Mouse (Mus musculus): Measurements from ENCODE around the gene Aldh16a1. TPM values are rescaled to one million over a fixed set of nuclear protein-coding genes. Genes with fewer than 3 reads are reported as not detected.
"Not testable (repeated sequence)": the region's sequence is repeated elsewhere in the genome, so short reads cannot be mapped to it uniquely, and the experiment has no call there.

Gene Aldh16a1
- total RNA-seq, 2 experiments from 2014 or later: 62.7 to 76.7 TPM

DNA sequence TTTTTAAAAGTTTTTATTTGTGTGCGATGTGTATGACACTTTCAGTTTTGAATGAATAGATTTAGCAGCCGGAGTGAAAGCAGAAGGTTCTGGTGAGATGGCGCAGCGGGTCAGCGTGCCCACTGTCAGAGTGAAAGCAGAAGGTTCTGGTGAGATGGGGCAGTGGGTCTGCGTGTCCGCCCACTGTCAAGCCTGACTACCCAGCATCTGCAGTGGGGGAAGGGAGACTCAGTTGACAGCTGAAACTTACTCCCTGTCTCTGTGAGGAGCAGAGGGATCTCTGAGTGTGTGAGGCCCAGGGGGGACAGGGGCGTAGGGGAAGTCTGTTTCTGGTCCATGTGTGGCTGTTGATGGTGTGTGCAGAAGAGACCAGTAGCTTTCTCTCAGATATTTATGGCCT lies 36.8 kb downstream of the Aldh16a1 start:
- DNase-seq: no peak

DNA sequence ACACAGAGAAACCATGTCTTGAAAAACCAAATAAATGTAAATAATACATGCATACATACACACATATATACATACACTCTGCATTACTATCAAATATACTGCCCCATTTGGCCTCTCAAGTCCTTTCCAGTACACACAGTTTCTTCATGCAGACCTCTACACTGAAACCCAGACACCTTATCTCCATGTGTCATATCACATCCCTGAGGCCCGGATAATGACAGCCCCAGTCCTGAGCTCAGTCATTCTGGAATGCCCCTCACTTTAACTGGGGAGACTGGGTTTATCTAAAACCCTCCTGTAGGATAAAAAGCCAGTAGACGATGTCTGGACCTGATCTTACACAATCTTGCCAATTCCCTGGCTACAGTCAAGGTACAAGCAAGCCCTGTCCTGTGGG lies 40.9 kb downstream of the Aldh16a1 start:
- no peak for DNase-seq

DNA sequence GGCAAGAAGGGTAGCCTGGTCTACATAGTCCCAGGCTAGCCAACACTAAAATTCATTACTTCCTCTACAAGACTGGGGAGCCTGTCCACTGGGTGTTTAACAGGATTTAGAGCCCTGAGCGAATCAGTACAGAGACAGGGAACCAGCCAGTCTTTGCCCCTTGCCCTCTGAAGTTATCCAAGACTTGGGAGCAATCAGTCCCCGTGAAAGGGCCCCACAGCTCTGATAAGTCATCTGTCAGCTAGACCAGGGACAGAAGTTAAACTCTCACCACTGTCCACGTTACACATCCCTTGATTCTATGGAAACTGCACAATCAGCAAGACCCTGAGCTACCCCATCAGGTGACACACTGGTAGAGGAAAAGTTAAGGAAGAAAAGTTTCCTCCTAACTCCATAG lies 41.9 kb downstream of the Aldh16a1 start:
- DNase-seq: no peak

DNA sequence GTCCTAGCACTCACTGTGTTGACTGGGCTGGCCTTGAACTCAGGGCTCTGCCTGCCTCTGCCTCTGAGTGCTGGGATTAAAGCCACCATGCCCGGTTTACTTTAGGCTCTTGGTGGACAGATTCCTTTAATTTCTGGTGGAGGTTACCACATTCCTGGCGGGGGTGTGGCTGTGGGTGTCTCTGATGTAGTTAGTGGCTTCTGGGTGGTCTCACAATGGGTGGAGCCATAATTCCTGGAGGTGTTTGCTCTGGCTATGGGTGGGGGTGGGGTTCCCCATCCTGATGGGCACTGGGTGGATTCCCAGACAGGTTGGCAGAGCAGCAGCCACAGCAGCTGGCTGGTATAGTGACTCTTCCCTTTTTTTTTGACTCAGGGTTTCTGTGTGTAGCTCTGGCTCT lies 42.4 kb downstream of the Aldh16a1 start:
- DNase-seq: no peak

DNA sequence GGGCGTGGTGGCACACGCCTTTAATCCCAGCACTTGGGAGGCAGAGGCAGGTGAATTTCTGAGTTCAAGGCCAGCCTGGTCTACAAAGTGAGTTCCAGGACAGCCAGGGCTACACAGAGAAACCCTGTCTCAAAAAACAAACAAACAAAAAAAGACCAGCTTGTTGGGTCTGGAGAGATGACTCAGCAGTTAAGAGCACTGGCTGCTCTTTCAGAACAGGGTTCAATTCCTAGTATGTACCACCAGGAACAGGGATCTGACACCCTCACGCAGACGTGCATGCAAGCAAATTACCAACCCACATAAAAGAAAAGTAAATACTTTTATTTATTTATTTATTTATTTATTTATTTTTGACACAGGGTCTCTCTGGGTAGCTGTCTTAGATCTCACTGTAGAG lies 44.3 kb downstream of the Aldh16a1 start:
- DNase-seq: not testable (repeated sequence)

DNA sequence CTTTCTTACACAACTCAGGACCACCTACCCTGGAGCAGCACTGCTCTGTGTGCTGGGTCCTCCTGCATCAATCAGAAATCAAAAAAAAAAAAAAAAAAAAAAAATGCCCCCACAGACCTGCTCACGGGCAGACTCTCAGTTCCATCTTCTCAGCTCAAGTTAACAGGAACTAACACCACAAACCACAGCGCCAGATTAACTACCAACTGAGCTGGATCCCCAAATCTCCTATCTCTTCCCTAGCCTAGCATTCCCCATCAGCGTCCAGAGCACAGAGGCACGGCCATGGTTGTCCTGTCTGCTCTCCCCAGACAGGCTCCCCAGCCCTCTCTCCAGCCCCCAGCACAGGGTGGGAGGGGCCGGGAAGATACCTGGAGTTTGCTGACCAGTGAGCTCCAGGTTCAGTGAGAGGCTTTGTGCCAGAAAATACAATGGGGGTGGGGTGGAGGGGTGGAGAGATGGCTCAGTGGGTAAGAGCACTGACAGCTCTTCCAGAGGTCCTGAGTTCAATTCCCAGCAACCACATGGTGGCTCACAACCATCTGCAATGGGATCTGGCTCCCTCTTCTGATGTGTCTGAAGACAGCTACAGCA lies 47.2 kb downstream of the Aldh16a1 start:
- DNase-seq: no peak

DNA sequence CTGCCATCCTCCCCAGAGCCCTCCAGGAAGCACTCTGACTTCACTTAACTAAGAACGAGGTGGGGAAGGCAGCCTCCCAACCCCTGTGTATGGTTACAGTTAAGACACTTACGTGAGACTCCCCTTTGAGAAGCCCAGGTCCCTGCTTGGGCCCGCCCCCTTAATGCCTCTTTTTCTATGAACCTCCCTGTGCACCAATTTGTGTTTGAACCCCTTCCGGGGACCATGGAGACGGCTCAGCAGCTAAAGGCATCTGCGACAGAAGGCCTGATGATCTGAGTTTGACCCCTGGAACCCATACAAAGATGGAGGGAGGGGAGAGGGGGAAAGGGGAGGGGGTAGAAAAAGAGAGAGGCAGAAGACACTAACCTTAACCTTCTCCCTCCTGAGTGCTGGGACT lies 47.9 kb downstream of the Aldh16a1 start:
- no peak for DNase-seq

DNA sequence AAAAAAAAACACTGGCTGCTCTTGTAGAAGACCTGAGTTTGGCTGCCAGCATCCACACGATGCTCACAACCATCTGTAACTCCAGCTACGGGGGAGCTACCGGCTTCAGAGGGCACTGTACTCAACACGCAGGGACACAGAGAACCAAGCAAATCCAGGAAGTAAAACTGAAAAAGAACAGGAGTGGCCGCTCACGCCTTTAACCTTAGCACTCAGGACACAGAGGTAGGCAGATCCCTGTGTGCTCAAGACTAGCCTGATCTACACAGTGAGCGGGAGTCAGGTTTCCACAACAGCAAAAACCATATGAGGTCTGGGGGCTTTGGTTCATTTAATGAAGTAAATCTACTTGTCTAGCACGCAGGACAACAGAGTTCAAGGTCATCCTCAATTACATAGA lies 48.9 kb downstream of the Aldh16a1 start:
- DNase-seq: no peak

DNA sequence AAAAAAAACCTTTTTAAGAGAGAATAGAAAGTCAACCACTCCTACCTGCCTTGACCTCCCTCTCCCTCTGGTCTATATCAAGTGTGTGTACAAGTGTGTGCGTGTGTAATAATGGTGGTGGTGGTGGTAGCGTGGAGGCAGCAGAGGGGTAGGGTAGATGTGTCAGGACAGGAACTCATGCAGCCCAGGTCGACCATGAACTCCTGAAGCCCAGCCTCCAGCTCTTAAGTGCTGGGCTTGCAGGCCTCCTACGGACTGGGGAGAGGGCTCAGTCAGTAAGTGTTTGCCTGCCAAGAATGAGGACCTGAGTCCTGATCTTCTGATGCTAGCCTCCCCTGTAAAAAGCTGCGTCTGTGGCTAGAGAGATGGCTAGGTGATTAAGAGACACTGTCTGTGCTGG lies 49.4 kb downstream of the Aldh16a1 start:
- DNase-seq: no peak

DNA sequence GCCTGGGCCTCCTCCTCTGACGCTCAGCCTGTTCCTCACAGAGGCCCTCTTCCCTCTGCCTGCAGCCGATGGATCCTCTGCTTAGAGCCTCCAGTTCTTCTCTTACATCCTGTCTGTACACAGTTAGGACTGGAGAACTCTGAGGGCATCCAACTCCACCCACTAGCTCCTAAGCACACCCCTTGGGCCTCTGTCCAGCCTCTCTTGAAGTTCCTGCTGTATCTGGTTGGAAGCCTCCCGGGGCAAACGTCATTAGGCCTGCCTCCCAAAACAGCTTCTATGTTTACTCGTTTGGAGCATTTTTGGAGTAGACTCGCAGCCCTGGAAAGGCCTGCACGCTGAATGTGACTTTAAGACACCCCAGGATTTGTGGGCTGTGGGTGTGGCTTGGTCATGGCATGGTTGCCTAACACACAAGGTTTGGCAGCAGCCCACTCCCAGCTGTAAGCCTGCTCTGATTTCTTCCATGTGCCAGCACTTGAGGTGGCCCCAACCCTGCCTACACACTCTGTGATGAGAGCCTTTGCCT lies 50.7 kb downstream of the Aldh16a1 start, which contains the start of gene Fcgrt:
Fcgrt (minus strand) TSS at position 200 of the 529 bp plus-strand sequence.
- DNase-seq: peak; percentile 93 to 94

DNA sequence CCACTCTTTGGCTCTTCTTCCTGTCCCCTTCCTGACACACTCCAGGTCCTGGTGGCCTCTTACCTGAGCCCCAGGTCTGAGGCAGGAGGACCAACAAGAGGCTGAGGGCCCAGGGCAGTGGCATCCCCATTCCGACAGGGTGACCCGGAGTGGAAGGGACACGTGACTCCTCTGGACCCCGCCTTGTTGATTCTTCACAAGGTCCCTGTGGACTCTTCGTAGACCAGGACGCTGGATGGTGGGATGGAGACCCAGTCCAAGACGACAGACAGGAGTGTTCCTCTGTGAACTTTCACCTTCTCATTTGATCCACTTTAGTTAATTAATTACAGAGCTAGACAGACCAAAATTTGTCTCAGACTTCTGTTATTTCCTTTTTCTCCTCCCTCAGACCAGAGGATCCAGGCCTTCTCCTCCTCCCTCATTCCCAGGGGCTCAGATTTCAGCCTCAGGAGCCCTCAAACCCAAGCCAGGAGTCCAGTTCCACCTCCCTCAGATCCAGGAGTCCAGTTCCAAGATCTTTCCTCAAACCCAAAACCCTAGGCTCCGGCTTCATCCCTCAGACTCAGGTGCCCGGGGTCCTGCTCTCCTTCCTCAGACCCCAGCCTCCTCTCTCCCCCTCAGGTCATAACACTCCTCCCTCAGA lies 51.3 kb downstream of the Aldh16a1 start:
- peak in 1 of 2 experiments; percentile 53 for DNase-seq

DNA sequence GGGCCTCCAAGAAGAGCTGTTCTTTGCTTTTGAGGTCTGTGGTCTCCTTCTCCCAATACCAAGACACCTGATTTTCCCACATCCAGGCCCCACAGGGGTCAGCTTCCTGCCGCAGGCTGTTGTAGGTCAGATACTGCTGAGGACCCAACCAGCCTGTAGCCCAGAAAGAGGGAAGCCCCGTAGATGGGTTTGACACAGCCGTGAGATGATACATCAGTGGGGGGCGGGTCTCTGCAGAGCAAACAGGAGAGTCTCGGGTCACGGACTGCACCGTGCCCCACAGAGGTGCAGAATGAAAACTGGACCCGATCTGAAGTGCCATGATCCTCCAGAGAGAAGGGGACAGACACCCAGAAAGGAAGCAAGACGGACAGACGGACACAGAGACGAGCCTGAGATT lies 51.9 kb downstream of the Aldh16a1 start:
- DNase-seq: no peak

DNA sequence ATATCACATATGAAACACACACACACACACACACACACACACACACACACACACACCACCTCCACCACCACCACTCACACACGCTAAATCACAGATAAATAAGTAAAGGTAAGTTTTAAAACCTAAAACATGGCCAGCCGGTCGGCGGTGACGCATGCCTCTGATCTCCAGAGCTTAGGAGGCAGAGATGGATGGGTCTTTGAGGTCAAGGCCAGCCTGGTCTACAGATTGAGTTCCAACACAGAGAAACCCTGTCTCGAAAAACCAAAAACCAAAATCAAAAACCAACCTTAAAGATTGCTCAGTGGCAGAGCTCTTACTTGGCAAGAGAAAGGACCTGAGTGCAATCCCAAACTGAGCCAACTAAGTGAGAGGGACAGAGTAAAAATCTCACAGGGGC lies 54.3 kb downstream of the Aldh16a1 start:
- peak; percentile 66 to 72 for DNase-seq

DNA sequence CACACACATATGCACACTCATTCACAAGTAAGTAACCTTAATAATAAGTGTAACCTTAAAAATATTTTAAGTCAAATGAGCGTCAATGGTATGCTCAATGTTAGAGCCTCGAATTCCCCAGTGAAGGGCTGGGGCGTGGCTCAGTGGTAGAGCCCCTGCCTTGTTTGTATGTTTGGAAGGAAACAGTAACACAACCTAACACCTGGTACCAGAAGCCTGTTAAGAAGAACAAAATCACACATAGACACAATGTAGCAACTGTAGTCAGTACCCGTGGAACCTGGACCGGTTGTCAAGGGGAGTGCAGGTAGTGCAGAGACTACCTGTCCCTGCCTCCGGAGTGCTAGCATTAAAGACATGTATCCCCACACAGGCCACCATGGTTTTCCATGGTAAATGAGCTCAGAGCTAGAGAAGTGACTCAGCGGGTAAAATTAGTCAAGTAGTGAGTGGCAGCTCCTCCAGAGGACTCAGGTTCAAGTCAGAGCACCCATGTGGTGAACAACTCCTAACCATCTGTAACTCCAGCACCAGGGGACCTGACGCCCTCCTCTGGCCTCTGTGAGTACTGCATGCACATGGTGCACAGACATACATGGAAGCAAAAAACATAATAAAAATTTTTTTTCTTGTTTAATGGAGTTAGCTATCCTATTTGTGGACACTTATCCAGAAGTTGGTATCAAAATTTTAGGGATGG lies 55.7 kb downstream of the Aldh16a1 start:
- no peak for DNase-seq

DNA sequence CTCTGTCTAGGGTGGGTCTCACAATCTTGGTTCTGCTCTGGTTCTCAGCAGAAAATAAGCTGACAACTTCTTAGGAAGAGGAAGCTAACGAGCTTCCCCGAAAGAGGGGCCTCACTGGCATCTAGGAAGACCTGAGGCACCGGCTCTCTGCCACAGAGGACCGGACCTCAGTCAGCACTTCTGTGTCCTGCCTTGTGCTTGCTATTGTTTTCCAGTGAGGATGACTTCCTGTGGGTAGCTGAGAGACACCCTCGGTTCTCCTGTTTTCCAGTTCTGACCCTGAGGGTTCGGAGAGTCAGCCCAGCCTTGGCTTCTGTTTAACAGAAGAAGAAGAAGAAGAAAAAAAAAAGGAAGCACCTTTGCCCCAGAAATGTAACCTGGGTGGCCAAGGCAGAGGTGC lies 56.9 kb downstream of the Aldh16a1 start:
- no peak for DNase-seq

DNA sequence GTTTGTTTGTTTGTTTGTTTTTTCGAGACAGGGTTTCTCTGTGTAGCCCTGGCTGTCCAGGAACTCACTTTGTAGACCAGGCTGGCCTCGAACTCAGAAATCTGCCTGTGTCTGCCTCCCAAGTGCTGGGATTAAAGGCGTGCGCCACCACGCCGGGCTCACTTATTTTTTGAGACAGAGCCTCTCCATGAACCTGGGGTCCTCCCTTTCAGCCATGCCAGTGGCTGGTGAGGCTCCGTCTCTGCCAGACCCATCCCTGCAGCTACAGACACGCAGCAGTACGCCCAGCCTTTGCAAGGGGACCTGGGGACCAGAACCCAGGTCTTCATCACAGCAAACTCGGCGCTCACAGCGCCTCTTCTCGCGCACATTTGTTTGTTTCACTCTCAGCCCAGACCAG lies 58.4 kb downstream of the Aldh16a1 start:
- DNase-seq: not testable (repeated sequence)

DNA sequence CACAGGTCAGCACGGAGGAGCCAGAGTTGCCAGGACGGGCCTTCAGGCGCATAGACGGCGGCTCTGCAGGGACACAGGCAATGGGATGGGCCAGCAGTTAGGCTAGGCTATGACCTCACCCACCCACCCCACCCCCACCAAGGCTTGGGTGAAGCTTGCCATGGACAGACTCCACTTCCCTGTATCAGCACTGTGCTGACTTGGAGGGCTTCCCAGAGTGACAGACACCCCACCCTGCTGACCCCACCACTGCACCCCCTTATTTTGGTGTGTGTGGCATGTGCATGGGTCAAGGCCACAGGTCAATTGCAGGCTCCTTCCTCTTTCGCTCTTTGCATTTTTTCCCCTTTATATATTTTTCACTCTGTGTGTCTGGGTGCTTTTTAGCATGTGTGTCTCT lies 59.0 kb downstream of the Aldh16a1 start:
- no peak for DNase-seq

DNA sequence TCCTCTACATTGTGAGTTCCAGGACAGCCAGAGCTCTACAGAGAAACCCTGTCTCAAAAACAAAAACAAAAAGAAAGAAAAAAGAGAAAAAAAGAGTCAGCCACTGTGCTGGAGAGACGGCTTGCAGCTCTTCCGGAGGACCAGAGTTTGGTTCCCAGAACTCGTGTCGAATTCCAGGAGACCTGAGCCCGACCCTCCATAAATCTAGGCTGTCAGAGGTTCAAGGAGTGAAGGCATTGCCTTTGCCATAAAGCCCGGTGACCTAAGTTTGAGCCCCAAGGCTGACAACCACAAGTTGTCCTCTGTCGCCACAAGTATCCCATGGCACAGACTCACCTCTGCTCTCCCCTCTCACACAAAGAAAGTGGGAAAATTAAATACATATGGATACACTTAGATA lies 60.3 kb downstream of the Aldh16a1 start:
- DNase-seq: no peak

DNA sequence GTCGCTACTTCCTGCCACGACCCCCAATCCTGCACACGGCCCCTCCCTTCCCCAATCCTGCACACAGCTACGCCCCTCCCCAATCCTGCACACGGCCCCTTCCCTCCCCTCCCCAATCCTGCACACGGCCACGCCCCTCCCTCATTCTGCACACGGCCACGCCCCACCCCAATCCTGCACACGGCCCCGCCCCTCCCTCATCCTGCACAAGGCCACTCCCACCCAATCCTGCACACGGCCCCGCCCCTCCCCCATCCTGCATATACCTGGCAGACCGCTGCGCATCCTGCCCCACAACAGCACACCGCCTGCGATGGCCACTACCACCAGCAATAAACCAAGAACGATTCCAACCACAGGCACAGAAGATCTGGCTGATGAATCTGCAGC lies 60.9 kb downstream of the Aldh16a1 start:
- no peak for DNase-seq

DNA sequence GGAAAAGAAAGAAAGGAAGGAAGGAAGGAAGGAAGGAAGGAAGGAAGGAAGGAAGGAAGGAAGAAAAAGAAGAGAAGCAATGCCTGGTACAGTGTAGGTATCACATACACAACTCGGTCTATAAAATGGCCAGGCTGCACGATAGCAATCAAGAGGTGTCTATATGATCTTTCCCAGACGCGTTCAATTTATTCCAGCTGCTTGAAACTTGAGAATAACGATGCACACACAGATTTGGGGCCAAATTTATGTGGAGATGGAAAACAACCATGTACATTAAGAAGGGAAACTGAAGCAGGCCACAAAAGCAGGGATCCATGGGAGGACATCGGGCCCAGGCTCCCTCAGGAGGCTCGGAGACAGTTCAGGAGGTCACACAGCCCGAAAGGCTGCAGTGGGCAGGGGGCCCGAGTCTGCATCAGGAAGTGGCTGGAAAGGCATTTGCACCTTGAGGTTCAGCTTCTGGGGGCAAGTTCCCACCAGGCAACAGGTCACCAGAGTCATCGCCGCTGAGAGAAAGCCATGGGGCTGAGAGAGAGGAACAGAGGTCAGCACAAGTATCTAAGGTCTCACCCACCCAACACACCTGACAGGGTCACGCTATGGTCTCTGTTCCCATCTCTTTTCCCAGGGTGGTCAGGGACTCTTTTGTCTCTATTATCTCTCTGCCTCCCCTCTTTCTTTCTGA lies 61.4 kb downstream of the Aldh16a1 start:
- no peak for DNase-seq

DNA sequence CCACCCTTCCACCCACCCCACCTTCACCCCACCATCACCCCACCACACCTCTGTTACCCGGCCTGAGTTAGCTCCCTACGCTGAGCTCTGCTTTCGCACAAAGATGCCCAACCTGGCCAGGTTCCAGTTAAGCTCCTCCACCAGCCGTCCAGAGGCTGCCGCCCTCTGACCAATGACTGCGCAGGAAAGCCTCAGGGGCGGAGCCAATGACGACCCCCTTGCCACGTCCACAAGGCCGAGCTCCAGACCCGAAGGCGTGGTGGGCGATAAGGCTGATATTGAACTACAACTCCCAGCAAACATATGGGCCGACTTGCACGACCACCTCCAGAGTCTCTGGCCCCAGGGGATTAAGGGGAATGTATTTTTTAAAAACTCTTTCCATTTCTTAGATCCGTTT lies 62.3 kb downstream of the Aldh16a1 start, which contains the start of gene Rcn3:
Rcn3 (minus strand) TSS at position 174 of the 400 bp plus-strand sequence.
- peak; percentile 75 to 86 for DNase-seq
